Mouse (Mus musculus) layer of hippocampus, adult 8-10 months (tissue): ENCODE data around the gene Rbm15b. TPM values are rescaled to one million over a fixed set of nuclear protein-coding genes. Genes with fewer than 3 reads are reported as not detected.

Experiments used
- DNase-seq, 2 experiments: peaks; one replicate each; pipeline ENCODE4 v3.0.0; 2022; ENCODE audit warnings: low spot score in 2 of 2
- total RNA-seq, 4 experiments: library from RNA; stranded (reverse); gene quantifications; 2 replicates each; pipeline ENCODE4 v1.2.4; 2022

The Rbm15b gene
- total RNA-seq, 4 experiments from 2014 or later: 47.6 to 54.0 (median 48.4) TPM

DNA sequence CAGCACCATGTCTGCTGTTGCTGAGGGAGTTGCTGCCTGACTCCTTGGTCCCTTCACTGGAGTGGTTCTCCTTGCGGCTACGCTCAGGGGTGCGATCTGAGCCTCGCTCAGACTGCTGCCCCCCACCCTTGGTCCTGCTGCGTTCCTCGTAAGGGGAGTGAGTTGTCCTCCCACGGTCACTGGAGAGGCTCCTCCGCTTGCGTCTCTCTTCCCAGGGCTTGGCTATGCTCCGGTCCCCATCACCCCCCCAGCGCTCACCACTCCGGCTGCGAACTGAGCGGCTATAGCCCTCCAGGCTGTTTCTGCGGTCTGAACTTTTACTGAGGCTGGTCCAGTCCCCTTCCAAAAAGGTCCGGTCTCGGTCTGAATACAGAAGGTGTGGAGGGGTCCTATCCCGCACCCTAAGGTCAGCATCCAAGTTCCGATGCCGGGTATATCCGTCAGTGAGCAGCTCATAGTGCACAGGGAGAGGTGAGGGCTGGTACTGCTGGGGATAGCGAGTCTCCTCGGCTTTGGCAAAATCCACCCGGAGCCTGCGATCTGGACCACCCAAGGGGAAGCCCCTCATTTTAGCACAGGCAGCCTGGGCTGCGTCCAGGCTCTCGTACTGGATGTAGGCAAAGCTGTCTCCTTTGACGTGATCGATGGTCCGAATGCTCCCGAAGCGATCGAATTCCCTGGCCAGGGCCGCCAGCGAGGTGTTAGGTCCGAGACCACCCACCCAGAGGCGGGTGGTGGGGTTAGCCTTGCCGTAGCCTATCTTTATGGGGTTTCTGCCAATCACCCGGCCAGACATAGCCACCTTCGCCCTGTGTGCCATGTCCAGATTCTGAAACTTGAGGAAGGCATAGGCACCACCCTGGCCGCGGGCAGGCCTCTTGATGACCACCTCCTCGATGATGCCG lies 2.0 kb downstream of the Rbm15b start:
- no peak for DNase-seq

GRCm38 (mm10) chr9:106884306-106884705 lies 2.9 kb downstream of the Rbm15b start:
- DNase-seq: no peak

DNA sequence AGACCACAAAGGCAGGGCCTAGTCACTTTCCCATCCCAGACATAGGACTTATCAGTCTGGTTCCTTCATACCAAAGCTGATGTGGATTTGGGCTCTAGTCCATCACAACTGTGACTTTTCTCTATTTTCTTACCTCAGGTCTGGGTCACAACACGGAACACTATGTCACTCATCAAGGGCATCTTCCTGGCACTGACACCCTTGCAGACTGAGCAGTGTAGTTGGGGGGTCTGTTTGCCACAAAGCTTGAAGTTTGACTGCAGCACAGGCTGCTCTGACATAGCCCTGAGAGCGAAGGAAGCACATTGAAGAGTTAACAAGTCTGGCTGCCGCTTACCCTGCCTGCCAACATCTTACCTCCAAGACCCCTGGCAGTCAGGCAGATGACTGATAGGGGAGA lies 4.1 kb downstream of the Rbm15b start:
- DNase-seq: no peak

DNA sequence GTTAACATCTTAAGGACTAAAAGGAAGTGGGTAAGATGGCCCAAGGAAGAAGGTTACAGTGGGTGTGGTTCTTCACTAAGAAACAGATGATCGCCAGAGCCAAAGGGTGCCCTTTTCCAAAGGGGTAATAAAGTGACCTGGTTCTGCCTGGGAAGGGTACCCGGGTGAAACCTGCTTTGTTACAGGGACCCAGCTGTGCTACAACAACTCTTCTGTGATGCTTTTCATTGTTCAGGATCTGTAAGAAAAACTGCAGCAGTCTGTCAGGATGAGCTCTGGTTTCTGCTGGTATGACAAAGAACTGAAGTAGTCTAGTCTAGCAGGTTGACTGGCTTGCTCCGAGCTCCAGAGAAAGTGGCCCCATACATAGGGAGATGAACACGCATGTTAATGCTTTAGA lies 5.1 kb downstream of the Rbm15b start:
- no peak for DNase-seq

GRCm38 (mm10) chr9:106881071-106881755 lies 6.0 kb downstream of the Rbm15b start:
- DNase-seq: no peak

- no peak for DNase-seq
Measured at GRCm38 (mm10) chr9:106879471-106879870, 7.8 kb downstream of the Rbm15b start.

DNA sequence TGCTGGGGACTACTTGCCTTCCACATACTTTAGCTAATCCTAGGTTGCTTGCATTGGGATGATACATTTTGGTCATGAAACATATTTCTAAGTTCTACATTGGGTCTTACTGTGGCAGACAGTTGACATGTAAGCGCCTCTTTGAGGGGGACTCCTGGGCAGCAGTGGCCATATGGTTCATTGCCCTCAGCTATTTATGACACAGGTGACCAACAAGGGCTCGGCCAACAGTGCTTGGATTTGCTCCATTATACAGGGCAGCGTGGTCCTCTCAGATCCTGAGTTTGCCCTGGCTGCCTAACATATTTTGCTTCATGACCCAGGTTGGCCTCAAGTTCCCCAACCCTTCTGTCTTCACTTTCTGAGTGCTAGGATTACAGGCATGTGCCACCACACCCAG lies 10.6 kb downstream of the Rbm15b start:
- DNase-seq: no peak

DNA sequence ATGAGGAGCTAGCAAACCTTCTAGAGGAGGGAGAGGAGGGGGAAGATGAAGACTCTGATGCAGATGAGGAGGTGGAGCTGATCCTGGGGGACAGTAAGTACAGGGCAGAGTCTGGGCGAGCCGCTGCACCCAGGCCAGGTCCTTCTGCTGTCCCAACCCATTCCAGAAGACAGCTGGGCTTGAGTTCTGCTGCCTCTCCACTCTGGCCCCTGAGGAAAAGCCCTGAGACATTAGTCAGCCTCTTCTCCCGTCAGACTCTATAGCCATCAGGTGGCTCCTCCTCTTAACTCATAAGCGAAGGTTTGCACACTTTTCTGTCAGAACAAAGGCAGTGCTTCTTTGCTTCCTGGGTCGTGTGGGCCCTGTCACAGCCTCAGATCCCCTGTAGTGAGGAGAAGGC lies 13.0 kb downstream of the Rbm15b start:
- no peak for DNase-seq

GRCm38 (mm10) chr9:106858036-106858435 lies 29.2 kb downstream of the Rbm15b start:
- no peak for DNase-seq

DNA sequence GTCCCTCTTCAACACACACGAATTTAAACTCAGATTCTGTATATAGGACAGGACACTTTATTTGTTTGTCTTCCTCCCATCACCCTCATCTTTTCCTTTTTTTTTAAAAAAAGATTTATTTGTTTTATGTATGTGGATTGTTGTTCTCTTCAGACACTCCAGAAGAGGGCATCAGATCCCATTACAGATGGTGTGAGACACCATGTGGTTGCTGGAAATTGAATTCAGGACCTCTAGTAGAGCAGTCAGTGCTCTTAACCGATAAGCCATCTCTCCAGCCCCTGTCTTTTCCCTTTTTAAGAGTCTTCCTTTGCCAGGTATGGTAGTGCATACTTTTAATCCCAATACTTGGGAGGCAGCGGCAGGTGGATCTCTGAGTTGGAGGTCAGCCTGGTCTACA lies 30.6 kb downstream of the Rbm15b start:
- DNase-seq: no peak

- no peak for DNase-seq
Measured at GRCm38 (mm10) chr9:106842800-106843199, 44.4 kb downstream of the Rbm15b start.

GRCm38 (mm10) chr9:106840569-106840968 lies 46.7 kb downstream of the Rbm15b start:
- no peak for DNase-seq

Other genes starting within 250 kb of the Rbm15b start
- gene Grm2, start 231.3 kb downstream of the Rbm15b start, total RNA-seq: 10 to 100 TPM; 56.9 to 66.6 (median 59.3) TPM
- 100 to 1,000 TPM in 1 of 4 experiments, 10 to 100 TPM in 3; 82.1 to 103 (median 92.2) TPM for gene Tex264, start 201.5 kb downstream of the Rbm15b start, total RNA-seq
- 10 to 100 TPM; 17.3 to 21.1 (median 18.5) TPM for gene Rad54l2, start 98.2 kb downstream of the Rbm15b start, total RNA-seq
- gene Dcaf1, start 65.6 kb downstream of the Rbm15b start, total RNA-seq: 10 to 100 TPM; 30.4 to 35.2 (median 32.7) TPM
- 100 to 1,000 TPM in 2 of 4 experiments, 10 to 100 TPM in 2; 86.3 to 179 (median 133) TPM for gene Manf, start 4.6 kb upstream of the Rbm15b start, total RNA-seq